Mouse (Mus musculus) ZHBTc4 (cell line): ENCODE measurements at regions not wholly inside any gene's neighbourhood (a gene's known extent, or its start where the extent isn't known, plus 50 kb on each side); places are given as distances from the start of the nearest gene placed in this dataset.
A peak's percentile ranks its signal among the peaks of the same experiment; 100 is the strongest.

ENCODE experiments used
- DNase-seq: peaks from one replicate; pipeline ENCODE4 v3.0.0-alpha.2; 2011; ENCODE audit warnings: low read depth, low spot score

GRCm38 (mm10) chr15:51392449-51393405, 2492.0 kb upstream of the Gm7489 start:
- no peak for DNase-seq

GRCm38 (mm10) chr15:51395961-51396360, 2488.7 kb upstream of the Gm7489 start:
- no peak for DNase-seq

DNA sequence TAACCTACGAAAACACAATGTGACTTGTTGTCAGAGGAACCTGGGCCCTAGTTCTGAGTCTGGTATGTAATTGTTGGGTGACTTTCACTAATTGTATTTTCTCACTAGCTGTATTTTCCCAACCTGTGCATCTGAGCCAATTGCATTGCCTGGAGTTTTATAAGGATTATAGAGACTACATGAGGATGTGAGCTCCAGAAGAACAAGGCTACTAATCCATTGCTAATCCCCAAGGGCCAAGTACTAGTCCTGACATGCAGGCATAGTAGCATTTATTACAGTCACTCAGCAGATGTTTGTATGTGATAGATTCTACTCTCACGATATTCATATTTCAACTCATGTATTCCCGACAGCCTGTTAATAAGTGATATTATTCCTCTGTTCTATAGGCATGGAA, 2481.1 kb upstream of the Gm7489 start:
- DNase-seq: no peak

DNA sequence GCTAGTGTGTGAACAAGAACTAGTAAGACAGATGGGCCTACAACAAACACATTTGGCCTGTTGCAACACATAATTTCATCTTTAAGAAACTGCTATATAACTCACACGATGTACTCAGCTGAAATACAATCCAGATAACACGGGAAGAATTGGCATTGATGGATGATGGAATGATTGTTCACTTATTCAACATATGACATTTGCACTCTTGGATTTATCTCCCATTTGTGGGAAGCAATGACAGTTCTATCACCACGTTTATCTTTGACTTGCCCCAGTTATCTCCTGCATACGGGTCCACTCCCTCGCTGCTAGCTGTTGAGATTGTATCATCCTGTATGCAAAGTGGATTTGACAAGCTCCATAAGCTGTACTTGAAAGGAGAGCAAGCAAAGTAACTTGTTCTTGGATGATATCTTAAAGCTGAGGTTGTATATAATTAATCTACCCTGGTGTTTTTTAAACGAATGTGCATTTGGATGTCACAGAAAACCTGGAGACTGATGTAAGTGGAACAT, 2474.9 kb upstream of the Gm7489 start:
- no peak for DNase-seq

GRCm38 (mm10) chr15:51411966-51412365, 2472.7 kb upstream of the Gm7489 start:
- DNase-seq: no peak

- DNase-seq: no peak
Observed at GRCm38 (mm10) chr15:51442606-51443005, 2442.1 kb upstream of the Gm7489 start.

GRCm38 (mm10) chr15:51469895-51470294, 2414.8 kb upstream of the Gm7489 start:
- no peak for DNase-seq

DNA sequence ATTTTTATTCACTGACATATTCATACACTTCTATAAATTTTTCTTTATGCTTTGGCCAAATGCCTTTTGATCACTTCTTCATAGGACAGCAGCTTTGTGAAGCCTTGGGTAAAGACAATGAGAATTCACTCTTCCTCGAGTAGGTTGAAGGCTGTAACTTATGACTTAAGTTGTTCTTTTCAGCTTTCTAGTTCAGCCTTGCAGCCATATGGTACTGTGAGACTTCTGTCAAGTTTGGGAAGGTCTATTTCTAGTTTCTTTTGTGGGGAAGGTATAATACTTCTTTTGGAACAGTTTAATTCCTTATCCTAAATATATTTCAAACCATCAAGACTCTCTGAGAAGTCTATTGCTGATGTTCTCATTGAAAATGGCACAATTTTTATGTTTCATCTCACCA, 2413.6 kb upstream of the Gm7489 start:
- DNase-seq: no peak

- DNase-seq: no peak
Observed at GRCm38 (mm10) chr15:51472049-51472448, 2412.7 kb upstream of the Gm7489 start.

- DNase-seq: no peak
Observed at GRCm38 (mm10) chr15:51481856-51482255, 2402.8 kb upstream of the Gm7489 start.

DNA sequence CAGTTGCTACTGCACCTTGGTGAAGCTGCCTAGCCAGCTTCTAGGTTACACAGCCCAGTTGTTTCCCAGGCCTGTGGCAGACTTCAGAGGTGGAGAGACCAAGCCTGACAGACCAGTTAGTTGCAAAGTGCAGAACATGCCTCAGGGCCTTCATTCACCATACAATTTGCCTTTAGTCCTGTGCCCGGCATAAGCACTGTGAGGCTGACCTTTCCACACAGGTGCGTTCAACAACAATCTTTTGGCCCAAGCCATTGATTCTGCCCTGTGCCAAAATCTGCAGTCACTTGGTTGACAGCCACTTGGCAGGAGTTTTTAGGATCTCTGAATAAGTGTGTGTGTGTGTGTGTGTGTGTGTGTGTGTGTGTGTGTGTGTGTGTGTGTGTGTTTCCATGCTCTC, 2400.5 kb upstream of the Gm7489 start:
- DNase-seq: no peak

- DNase-seq: no peak
Observed at GRCm38 (mm10) chr15:51485554-51485953, 2399.2 kb upstream of the Gm7489 start.

- DNase-seq: no peak
Observed at GRCm38 (mm10) chr15:51502058-51502741, 2382.5 kb upstream of the Gm7489 start.

- DNase-seq: no peak
Observed at GRCm38 (mm10) chr15:51502742-51503270, 2381.9 kb upstream of the Gm7489 start.

GRCm38 (mm10) chr15:51503341-51503740, 2381.4 kb upstream of the Gm7489 start:
- no peak for DNase-seq

DNA sequence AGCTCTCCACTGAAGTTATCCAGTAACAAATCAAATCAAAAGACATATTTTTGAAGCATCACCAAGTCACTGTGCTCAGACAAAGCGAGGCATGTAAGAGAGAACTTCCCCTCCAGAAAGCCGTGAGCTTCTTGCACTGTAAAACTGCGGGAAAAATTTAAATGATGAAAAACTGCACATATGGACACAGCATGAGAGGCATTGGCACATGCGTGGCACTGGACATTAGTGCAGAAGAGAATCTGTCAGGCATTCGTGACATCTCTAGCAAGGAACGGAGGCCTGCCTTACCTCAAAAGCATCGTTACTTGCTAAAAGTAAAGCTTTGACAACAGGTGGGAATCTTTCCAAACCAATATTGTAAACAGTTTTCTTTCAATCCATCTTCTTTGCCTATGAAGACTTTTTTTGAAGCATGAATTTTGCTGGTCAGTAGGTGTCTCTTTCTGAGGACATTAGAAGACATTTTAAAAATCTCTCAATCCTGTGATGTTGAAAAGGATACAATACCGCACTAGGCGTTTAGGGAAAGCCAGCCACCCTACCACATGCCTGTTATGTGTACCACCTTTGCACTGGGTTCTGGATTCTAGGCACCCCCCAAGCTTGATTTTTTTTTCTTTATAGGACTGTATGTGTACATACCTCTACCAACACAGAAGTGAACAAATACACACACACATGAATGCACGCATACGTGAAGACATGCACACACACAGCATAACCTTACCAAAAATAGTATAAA, 2380.5 kb upstream of the Gm7489 start:
- DNase-seq: no peak

GRCm38 (mm10) chr15:51504789-51505188, 2379.9 kb upstream of the Gm7489 start:
- no peak for DNase-seq

- no peak for DNase-seq
Observed at GRCm38 (mm10) chr15:51507126-51507525, 2377.6 kb upstream of the Gm7489 start.

GRCm38 (mm10) chr15:51511319-51511718, 2373.4 kb upstream of the Gm7489 start:
- DNase-seq: no peak

DNA sequence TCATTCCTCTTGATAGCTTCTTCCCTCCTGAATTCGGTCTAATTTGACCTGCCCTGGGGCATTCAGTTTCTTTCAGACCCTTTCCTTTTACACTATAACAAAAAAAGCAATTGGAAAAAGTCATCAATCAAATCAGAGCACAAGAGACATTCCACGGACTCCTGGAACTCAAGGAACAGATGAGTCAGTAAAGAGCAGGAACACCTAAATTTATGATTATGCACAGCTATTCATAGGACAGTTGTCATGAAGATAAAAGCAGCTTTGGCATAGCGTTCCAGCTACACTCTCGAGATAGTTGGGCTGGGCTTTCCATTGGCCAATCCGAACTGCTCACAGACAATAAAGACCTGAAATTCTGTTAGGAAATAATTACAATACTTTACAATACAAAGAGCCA, 2348.4 kb upstream of the Gm7489 start:
- peak; percentile 12 for DNase-seq

- DNase-seq: no peak
Observed at GRCm38 (mm10) chr15:51551216-51551775, 2333.4 kb upstream of the Gm7489 start.
